Mouse (Mus musculus): ENCODE results near the gene Exosc6.

GRCm38 (mm10) chr8:111062893-111063292 is 6.8 kb downstream of the Exosc6 start:
- TF ChIP-seq GATA1 (IDR thresholded peaks at IDR 0.05; ENCODE audit: low read length) (no peak), TAL1 (IDR thresholded peaks at IDR 0.05; ENCODE audit: low read length) (no peak)
